ENCODE assay signal across 8 mouse cellular contexts in genomic region chr4:106910201-106911172, GRCm38 (mm10). TPM values are rescaled to one million over a fixed set of nuclear protein-coding genes. Genes with fewer than 3 reads are reported as not detected.
DNase-seq lines count a peak whose midpoint lies in the region; ATAC-seq and TF ChIP-seq lines count a peak whose summit lies in the region.

Ssbp3 (plus strand) TSS chr4:106910701.

- peak within 1 kb of the TSS; percentile 93 for H3ac ChIP-seq in C2C12 (ENCODE audit: control insufficient read depth, insufficient read length, low read depth)

- H3K79me3 ChIP-seq in C2C12 (ENCODE audit: low read depth), result peaks cover 23% of the 10 kb centered on the region

- peak within 1 kb of the TSS; percentile 86 for H3K27ac ChIP-seq in bone marrow, adult 2 months (ENCODE audit: control insufficient read depth, insufficient read depth, low read depth, low read length, poor library complexity)
- peak within 1 kb of the TSS; percentile 97 for H3K27ac ChIP-seq in embryonic fibroblast, embryonic 13.5 days (ENCODE audit: insufficient read depth, low read length)
- H3K27ac ChIP-seq in heart, embryonic 12.5 days (ENCODE audit: poor library complexity, severe bottlenecking), result peak within 1 kb of the TSS; percentile 98
- peak within 1 kb of the TSS; percentile 98 for H3K27ac ChIP-seq in kidney, embryonic 16.5 days (ENCODE audit: low read length)
- H3K27ac ChIP-seq in liver, embryonic 11.5 days (ENCODE audit: low read depth, low read length), result peak within 1 kb of the TSS; percentile 100

- no peak for TF ChIP-seq CTCF in C2C12 (IDR thresholded peaks at IDR 0.05; ENCODE audit: control insufficient read depth, insufficient read depth, insufficient read length)
- TF ChIP-seq CTCF in bone marrow, adult 2 months (IDR thresholded peaks at IDR 0.05; ENCODE audit: control insufficient read depth, insufficient read depth, low read length), result no peak
- TF ChIP-seq CTCF in embryonic fibroblast, embryonic 13.5 days (IDR thresholded peaks at IDR 0.05; ENCODE audit: borderline replicate concordance, insufficient read depth, low read length), result no peak

- no peaks in the 10 kb centered on the region for H3K27me3 ChIP-seq in C2C12 (ENCODE audit: control insufficient read depth, insufficient read depth, insufficient read length)
- no peaks in the 10 kb centered on the region for H3K27me3 ChIP-seq in heart, embryonic 12.5 days (replicated peaks)
- no peaks in the 10 kb centered on the region for H3K27me3 ChIP-seq in kidney, embryonic 16.5 days (ENCODE audit: insufficient read depth, low read length)
- H3K27me3 ChIP-seq in liver, embryonic 11.5 days (replicated peaks; ENCODE audit: control insufficient read depth, insufficient read depth, low read length), result no peaks in the 10 kb centered on the region
- H3K27me3 ChIP-seq in splenic B cell, adult 2 months (ENCODE audit: control insufficient read depth, insufficient read depth, low read length, poor library complexity, severe bottlenecking), result no peaks in the 10 kb centered on the region

- no peaks in the 10 kb centered on the region for H3K9me3 ChIP-seq in heart, embryonic 12.5 days (replicated peaks)
- H3K9me3 ChIP-seq in kidney, embryonic 16.5 days (ENCODE audit: low read length), result no peaks in the 10 kb centered on the region
- no peaks in the 10 kb centered on the region for H3K9me3 ChIP-seq in liver, embryonic 11.5 days (ENCODE audit: control insufficient read depth, low read length)

- peak within 1 kb of the TSS; percentile 82 for H3K4me2 ChIP-seq in heart, embryonic 12.5 days
- peak within 1 kb of the TSS; percentile 83 for H3K4me2 ChIP-seq in kidney, embryonic 16.5 days (replicated peaks; ENCODE audit: low read depth, low read length)
- H3K4me2 ChIP-seq in liver, embryonic 11.5 days, result peak within 1 kb of the TSS; percentile 95

- peaks cover 41% of the 10 kb centered on the region for H3K79me2 ChIP-seq in C2C12 (ENCODE audit: control insufficient read depth, insufficient read depth)

- no peak for TF ChIP-seq POLR2A in bone marrow, adult 2 months (IDR thresholded peaks at IDR 0.05; ENCODE audit: borderline replicate concordance, control insufficient read depth, low read depth, low read length)
- peak; percentile 26; the same call in 1 of the 2 replicates for TF ChIP-seq POLR2A in embryonic fibroblast, embryonic 13.5 days (IDR thresholded peaks at IDR 0.05; ENCODE audit: low read depth, low read length)

- peak; percentile 80 for DNase-seq in liver, embryonic 11.5 days (ENCODE audit: low spot score)
- DNase-seq in naive thymus-derived CD4-positive, alpha-beta T cell, adult 2 months (ENCODE audit: low read depth), result peak; percentile 87
- peak; percentile 88 for DNase-seq in splenic B cell, adult 2 months (ENCODE audit: low read depth, low spot score)

- H3K4me3 ChIP-seq in C2C12 (ENCODE audit: insufficient read depth, poor library complexity, severe bottlenecking), result peak within 1 kb of the TSS; percentile 69
- H3K4me3 ChIP-seq in bone marrow, adult 2 months (replicated peaks; ENCODE audit: control insufficient read depth, low read depth, low read length), result peak within 1 kb of the TSS; percentile 77
- peak within 1 kb of the TSS; percentile 85 for H3K4me3 ChIP-seq in embryonic fibroblast, embryonic 13.5 days (ENCODE audit: insufficient read depth, low read length)
- peak within 1 kb of the TSS; percentile 88 for H3K4me3 ChIP-seq in heart, embryonic 12.5 days
- H3K4me3 ChIP-seq in kidney, embryonic 16.5 days (ENCODE audit: low read length), result peak within 1 kb of the TSS; percentile 86
- peak within 1 kb of the TSS; percentile 100 for H3K4me3 ChIP-seq in liver, embryonic 11.5 days (ENCODE audit: low read depth, low read length)

- peak within 1 kb of the TSS; percentile 99 for H3K9ac ChIP-seq in heart, embryonic 12.5 days
- H3K9ac ChIP-seq in kidney, embryonic 16.5 days (replicated peaks; ENCODE audit: low read length), result peak within 1 kb of the TSS; percentile 94
- peak within 1 kb of the TSS; percentile 99 for H3K9ac ChIP-seq in liver, embryonic 11.5 days (ENCODE audit: low read depth, low read length)

- peaks cover 4% of the 10 kb centered on the region; the same call in 1 of the 2 replicates for H3K4me1 ChIP-seq in bone marrow, adult 2 months (ENCODE audit: control insufficient read depth, insufficient read depth, low read length)
- H3K4me1 ChIP-seq in embryonic fibroblast, embryonic 13.5 days (ENCODE audit: control insufficient read depth, insufficient read depth, low read length), result peaks cover 3% of the 10 kb centered on the region; the same call in 1 of the 2 replicates
- H3K4me1 ChIP-seq in heart, embryonic 12.5 days (replicated peaks), result peaks cover 64% of the 10 kb centered on the region
- H3K4me1 ChIP-seq in kidney, embryonic 16.5 days (ENCODE audit: insufficient read depth, low read length), result peaks cover 59% of the 10 kb centered on the region
- peaks cover 53% of the 10 kb centered on the region for H3K4me1 ChIP-seq in liver, embryonic 11.5 days (replicated peaks; ENCODE audit: control insufficient read depth, insufficient read depth, low read length)

- ATAC-seq in heart, embryonic 12.5 days (ENCODE audit: insufficient number of reproducible peaks, low FRiP score), result peak; percentile 37
- peak; percentile 43 for ATAC-seq in kidney, embryonic 16.5 days (ENCODE audit: low FRiP score, low TSS enrichment)
- ATAC-seq in liver, embryonic 11.5 days (replicated peaks; ENCODE audit: low FRiP score), result peak; percentile 32

- peaks cover 17% of the 10 kb centered on the region for H3K36me3 ChIP-seq in C2C12 (ENCODE audit: control insufficient read depth, insufficient read depth)
- H3K36me3 ChIP-seq in heart, embryonic 12.5 days, result peaks cover 16% of the 10 kb centered on the region
- peaks cover 5% of the 10 kb centered on the region for H3K36me3 ChIP-seq in kidney, embryonic 16.5 days (ENCODE audit: insufficient read depth, low read length)
- peaks cover 17% of the 10 kb centered on the region for H3K36me3 ChIP-seq in liver, embryonic 11.5 days (ENCODE audit: control insufficient read depth, insufficient read depth, low read length)
- no peaks in the 10 kb centered on the region for H3K36me3 ChIP-seq in splenic B cell, adult 2 months (ENCODE audit: control insufficient read depth, insufficient read depth, low read length, poor library complexity, severe bottlenecking)

- WGBS in bone marrow, adult 2 months, result under 1% methylated on average over 44 of the region's 51 CpGs
- WGBS in heart, embryonic 12.5 days, result under 1% methylated on average over 41 of the region's 51 CpGs
- 0% methylated on average over 45 of the region's 51 CpGs for WGBS in kidney, embryonic 16.5 days
- under 1% methylated on average over 44 of the region's 51 CpGs for WGBS in liver, embryonic 11.5 days

TF ChIP-seq in C2C12, 6 proteins besides CTCF, POLR2A, EP300 and RAD21:
- TF ChIP-seq USF1 (IDR thresholded peaks at IDR 0.05; ENCODE audit: low read depth) (no peak), MAX (IDR thresholded peaks at IDR 0.05) (no peak), MYOD1 (IDR thresholded peaks at IDR 0.05; ENCODE audit: control insufficient read depth, insufficient read length, low read depth) (no peak), MYOG (IDR thresholded peaks at IDR 0.05; ENCODE audit: control insufficient read depth, extremely low read depth, insufficient read length) (no peak), FOSL1 (IDR thresholded peaks at IDR 0.05; ENCODE audit: insufficient read depth, low read length, poor library complexity, severe bottlenecking) (no peak), CEBPB (IDR thresholded peaks at IDR 0.05; ENCODE audit: low read depth) (no peak)

RNA-seq across cellular contexts. Expression of gene Ssbp3, which starts in this region (rescaled TPM):
- 74.7 TPM for polyA plus RNA-seq in C2C12 (2012; fragmentation: generic; extraction: Trizol)
- 84.3 and 112 TPM in 2 replicates for polyA plus RNA-seq in bone marrow, adult 2 months (2011; ENCODE audit: insufficient read depth, insufficient read length, low replicate concordance, missing spikeins)
- 104 and 145 TPM in 2 replicates for polyA plus RNA-seq in embryonic fibroblast, embryonic 13.5 days (2011; ENCODE audit: insufficient read length, low read depth, missing spikeins)
- 101 and 105 TPM in 2 replicates for polyA plus RNA-seq in heart, embryonic 12.5 days (2016; fragmentation: Nextera tagmentation; extraction: Ambion mirVana)
- 66.4 and 79.4 TPM in 2 replicates for polyA plus RNA-seq in kidney, embryonic 16.5 days (2015; fragmentation: Nextera tagmentation; extraction: Ambion mirVana)
- 71.1 and 89.0 TPM in 2 replicates for polyA plus RNA-seq in liver, embryonic 11.5 days (2014; fragmentation: Nextera tagmentation; extraction: Ambion mirVana)

Comparison
In these comparisons a context has a peak if more than half of its experiments do, and no peak if none do; other contexts are left out.
1. Peak in every context shown above with its lines: DNase-seq, ATAC-seq, H3K4me3 ChIP-seq and H3K27ac ChIP-seq.